8 mouse cellular contexts compared by ENCODE assay signal in genomic region chr3:30105194-30105823, GRCm38 (mm10).
DNase-seq lines count a peak whose midpoint lies in the region; ATAC-seq and TF ChIP-seq lines count a peak whose summit lies in the region.

No protein-coding gene starts in this region.

- CTCF ChIA-PET in Patski (lab: Charles Lee): interaction anchor here (0.8 to 1.2 kb wide), 3 partner anchors 8 to 34 kb away, joined by 3 to 5 read pairs (median 3); no protein-coding TSS in a partner anchor

- H3K9ac ChIP-seq in intestine, embryonic 14.5 days (ENCODE audit: low read length): no peak overlapping the region
- no peak overlapping the region for H3K9ac ChIP-seq in liver, embryonic 16.5 days (ENCODE audit: low read depth, low read length)
- no peak overlapping the region for H3K9ac ChIP-seq in forebrain, embryonic 15.5 days (replicated peaks)

- 0 out of 2 replicates have a peak overlapping the region, but pooled peaks have one; percentile 13 for H3K4me3 ChIP-seq in intestine, embryonic 14.5 days (ENCODE audit: low read depth, low read length)
- no peak overlapping the region for H3K4me3 ChIP-seq in liver, embryonic 16.5 days (ENCODE audit: low read depth, low read length)
- H3K4me3 ChIP-seq in forebrain, embryonic 15.5 days: no peak overlapping the region

- H3K27me3 ChIP-seq in Patski: peaks cover 10% of the 10 kb centered on the region
- no peaks in the 10 kb centered on the region for H3K27me3 ChIP-seq in intestine, embryonic 14.5 days (replicated peaks; ENCODE audit: control insufficient read depth, insufficient read depth, low read length)
- no peaks in the 10 kb centered on the region for H3K27me3 ChIP-seq in liver, embryonic 16.5 days (ENCODE audit: control insufficient read depth, insufficient read depth, low read depth, low read length)
- no peaks in the 10 kb centered on the region for H3K27me3 ChIP-seq in forebrain, embryonic 15.5 days

- POLR2A ChIA-PET in Patski (lab: Charles Lee): no interaction called here

- H3K27ac ChIP-seq in intestine, embryonic 14.5 days (ENCODE audit: low read depth): no peak overlapping the region
- no peak overlapping the region for H3K27ac ChIP-seq in liver, embryonic 16.5 days (ENCODE audit: low read length)
- H3K27ac ChIP-seq in forebrain, embryonic 15.5 days (replicated peaks): no peak overlapping the region

- no peak for TF ChIP-seq CTCF in Patski (IDR thresholded peaks at IDR 0.05)

- DNase-seq in Patski (ENCODE audit: low read depth, low spot score): peak; percentile 50
- DNase-seq in fibroblast of lung, adult 2 months (ENCODE audit: low read depth): peak; percentile 82
- peak; percentile 57 for DNase-seq in intestine, embryonic 14.5 days (ENCODE audit: low spot score)
- DNase-seq in cerebellum, adult 11-12 months: no peak

- H3K36me3 ChIP-seq in intestine, embryonic 14.5 days (ENCODE audit: control insufficient read depth, insufficient read depth, low read length): no peaks in the 10 kb centered on the region
- no peaks in the 10 kb centered on the region for H3K36me3 ChIP-seq in liver, embryonic 16.5 days (ENCODE audit: control insufficient read depth, insufficient read depth)
- no peaks in the 10 kb centered on the region for H3K36me3 ChIP-seq in forebrain, embryonic 15.5 days

- ATAC-seq in Patski: peak; percentile 78
- no peak for ATAC-seq in intestine, embryonic 14.5 days (replicated peaks; ENCODE audit: low FRiP score, low TSS enrichment, low read depth)
- ATAC-seq in liver, embryonic 16.5 days (ENCODE audit: low read depth): no peak
- ATAC-seq in megakaryocyte-erythroid progenitor cell, adult 5-6 weeks (replicated peaks; ENCODE audit: low FRiP score, low TSS enrichment, poor library complexity, severe bottlenecking): no peak
- no peak for ATAC-seq in CD4-positive, CD25-positive, alpha-beta regulatory T cell, adult 4 months
- no peak for ATAC-seq in forebrain, embryonic 15.5 days (replicated peaks)

- H3K4me1 ChIP-seq in intestine, embryonic 14.5 days (replicated peaks; ENCODE audit: control insufficient read depth, insufficient read depth, low read length): peaks cover 9% of the 10 kb centered on the region
- no peaks in the 10 kb centered on the region for H3K4me1 ChIP-seq in liver, embryonic 16.5 days (ENCODE audit: control insufficient read depth, low read depth, low read length)
- H3K4me1 ChIP-seq in forebrain, embryonic 15.5 days: no peaks in the 10 kb centered on the region

- peak overlapping the region; percentile 39 for H3K4me2 ChIP-seq in intestine, embryonic 14.5 days (ENCODE audit: low read length)
- H3K4me2 ChIP-seq in liver, embryonic 16.5 days (ENCODE audit: low read depth, low read length): 0 out of 2 replicates have a peak overlapping the region, but pooled peaks have one; percentile 13
- H3K4me2 ChIP-seq in forebrain, embryonic 15.5 days (replicated peaks): no peak overlapping the region

- no peaks in the 10 kb centered on the region for H3K9me3 ChIP-seq in intestine, embryonic 14.5 days (ENCODE audit: control insufficient read depth, low read length)
- no peaks in the 10 kb centered on the region for H3K9me3 ChIP-seq in liver, embryonic 16.5 days (replicated peaks; ENCODE audit: control insufficient read depth, low read length)
- no peaks in the 10 kb centered on the region for H3K9me3 ChIP-seq in forebrain, embryonic 15.5 days

- in situ Hi-C loops in Patski (cut with MboI; ENCODE audit: low pct_unique_long_range_greater_than_20kb): no loop called here

- whole genome bisulfite sequencing in intestine, embryonic 14.5 days: 21% methylated on average over 15 of the region's 15 CpGs
- 12% methylated on average over 15 of the region's 15 CpGs for WGBS in liver, embryonic 16.5 days (ENCODE audit: insufficient replicate concordance)
- WGBS in forebrain, embryonic 15.5 days: 57% methylated on average over 15 of the region's 15 CpGs
